Mouse (Mus musculus): Measurements from ENCODE around the gene Rmnd1.
"Not testable (repeated sequence)": the region's sequence is repeated elsewhere in the genome, so short reads cannot be mapped to it uniquely, and the experiment has no call there.

Gene Rmnd1

DNA sequence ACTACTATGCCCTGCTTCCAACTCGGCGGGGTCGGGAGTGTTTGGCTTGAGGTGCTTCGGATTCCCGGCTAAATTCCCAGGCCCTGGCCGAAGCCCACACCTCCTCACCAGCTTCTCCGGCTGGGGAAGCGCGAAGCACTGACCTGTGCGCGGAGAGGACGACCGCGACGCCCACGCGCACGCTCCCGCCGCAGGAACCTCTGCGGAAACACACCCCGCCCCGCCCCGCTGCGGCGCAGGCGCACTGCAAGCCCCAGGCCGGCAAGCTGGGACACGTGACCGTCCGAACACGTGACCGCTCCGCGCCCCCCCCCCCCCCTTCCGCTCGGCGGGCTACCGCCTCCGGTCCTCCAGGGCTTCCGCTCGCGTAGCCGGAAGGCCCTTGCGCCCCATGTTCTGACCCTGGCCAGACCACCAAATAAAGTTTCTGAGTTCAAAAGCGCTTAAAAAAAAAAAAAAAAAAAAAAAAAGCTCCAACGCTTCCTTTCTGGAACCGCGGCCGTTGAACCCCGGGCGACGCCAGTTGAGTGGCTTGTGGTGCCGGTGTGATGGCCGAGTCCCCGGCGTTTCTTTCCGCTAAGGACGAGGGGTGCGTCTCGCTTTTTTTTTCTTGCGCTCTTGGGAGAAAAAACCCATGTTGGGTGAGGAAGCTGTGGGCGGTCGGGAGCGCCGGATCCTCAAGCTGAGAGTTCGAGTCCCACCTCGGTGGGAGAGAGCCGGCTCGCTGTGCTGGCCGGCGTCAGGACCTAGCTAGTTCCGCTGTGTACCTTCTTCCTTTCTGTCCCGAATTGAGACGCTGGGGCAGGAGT is at the start of gene Rmnd1, which contains the start of gene Armt1:
Rmnd1 (minus strand) TSS at position 266 of the 809 bp plus-strand sequence.
Armt1 (plus strand) TSS at position 345 of the 809 bp plus-strand sequence.
- peak; percentile 69 for DNase-seq (ENCODE audit: low read depth)

GRCm38 (mm10) chr10:4481695-4482094 is 49.5 kb upstream of the Rmnd1 start:
- DNase-seq (ENCODE audit: low read depth): no peak

DNA sequence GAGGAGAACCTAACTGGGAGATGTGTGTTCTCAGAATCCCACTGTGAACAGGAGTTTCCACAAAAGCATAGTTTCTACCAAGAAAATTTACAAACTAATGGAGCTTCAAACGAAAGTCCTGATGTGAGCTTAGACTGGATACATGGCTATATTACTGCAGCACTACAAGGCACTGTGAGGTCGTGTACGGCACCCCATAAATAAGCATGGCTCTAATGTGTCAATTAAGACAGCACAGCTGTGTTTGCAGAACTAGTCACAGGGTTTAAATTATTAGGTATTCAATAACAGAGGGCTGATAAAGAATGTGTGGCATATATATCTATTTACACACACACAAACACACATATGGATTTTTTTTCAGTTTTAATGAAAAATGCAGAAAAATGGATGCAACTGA is 48.7 kb upstream of the Rmnd1 start:
- no peak for DNase-seq (ENCODE audit: low read depth)

- DNase-seq (ENCODE audit: low read depth): no peak
These were observed 44.4 kb upstream of the Rmnd1 start for GRCm38 (mm10) chr10:4476604-4477003.

- DNase-seq (ENCODE audit: low read depth): no peak
These were observed 43.2 kb upstream of the Rmnd1 start for GRCm38 (mm10) chr10:4475431-4475830.

DNA sequence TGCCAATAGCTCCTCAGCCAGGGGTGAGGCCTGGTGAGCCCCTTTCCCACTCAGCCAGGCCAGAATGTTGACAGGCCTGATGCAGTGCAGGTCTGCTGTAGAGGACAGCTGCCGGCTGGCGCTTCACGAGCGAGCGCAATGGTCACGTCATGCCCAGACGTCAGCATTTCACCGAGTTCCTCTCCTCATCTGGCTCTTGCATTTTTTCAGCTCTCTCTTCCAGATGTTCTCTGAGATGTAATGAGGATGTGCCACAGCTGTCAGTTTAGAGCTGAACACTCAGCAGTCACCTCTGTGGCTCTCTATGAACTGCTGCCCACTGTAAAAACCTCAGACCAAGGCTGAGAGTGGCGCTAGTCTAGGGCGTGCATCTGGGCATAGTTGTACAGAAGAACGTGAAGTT is 41.4 kb upstream of the Rmnd1 start:
- no peak for DNase-seq (ENCODE audit: low read depth)

DNA sequence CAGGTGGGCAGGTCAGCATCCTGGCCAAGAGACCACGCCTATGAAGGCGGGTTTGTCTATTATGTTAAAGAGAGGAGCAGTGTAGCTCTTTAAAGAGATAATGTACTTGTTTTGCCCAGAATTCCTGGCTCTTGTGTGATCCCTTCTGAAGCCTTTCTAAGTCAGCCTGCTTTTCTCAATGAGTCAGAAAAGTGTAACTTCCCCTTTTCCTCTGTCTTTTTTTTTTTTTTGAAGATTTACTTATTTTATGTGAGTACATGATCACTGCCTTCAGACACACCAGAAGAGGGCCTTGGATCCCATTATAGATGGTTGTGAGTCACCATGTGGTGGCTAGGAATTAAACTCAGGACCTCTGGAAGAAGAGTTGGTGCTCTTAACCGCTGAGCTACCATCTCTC is 37.2 kb upstream of the Rmnd1 start:
- no peak for DNase-seq (ENCODE audit: low read depth)

- no peak for DNase-seq (ENCODE audit: low read depth)
These were observed 33.6 kb upstream of the Rmnd1 start for GRCm38 (mm10) chr10:4465799-4466198.

GRCm38 (mm10) chr10:4460201-4460600 is 28.0 kb upstream of the Rmnd1 start:
- DNase-seq (ENCODE audit: low read depth): no peak

DNA sequence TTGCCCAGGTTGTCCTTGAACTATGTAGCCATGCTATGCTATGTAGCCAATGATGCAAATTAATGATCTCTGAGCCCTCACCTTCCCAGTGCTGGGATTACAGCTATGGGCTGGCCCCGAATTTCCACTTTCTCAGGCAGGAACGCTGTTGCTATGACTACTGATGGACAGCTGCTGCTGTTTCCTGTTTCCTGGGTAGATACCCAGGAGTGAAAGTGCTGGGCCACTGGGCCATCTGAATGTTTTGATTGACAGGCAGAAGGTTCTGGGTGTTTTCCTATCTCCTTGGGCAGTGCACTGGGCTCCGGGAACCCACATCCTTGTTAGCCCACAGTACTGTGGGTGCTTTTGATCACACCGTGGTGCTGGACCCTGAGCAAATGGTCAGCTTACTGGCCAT is 24.2 kb upstream of the Rmnd1 start:
- DNase-seq (ENCODE audit: low read depth): no peak

DNA sequence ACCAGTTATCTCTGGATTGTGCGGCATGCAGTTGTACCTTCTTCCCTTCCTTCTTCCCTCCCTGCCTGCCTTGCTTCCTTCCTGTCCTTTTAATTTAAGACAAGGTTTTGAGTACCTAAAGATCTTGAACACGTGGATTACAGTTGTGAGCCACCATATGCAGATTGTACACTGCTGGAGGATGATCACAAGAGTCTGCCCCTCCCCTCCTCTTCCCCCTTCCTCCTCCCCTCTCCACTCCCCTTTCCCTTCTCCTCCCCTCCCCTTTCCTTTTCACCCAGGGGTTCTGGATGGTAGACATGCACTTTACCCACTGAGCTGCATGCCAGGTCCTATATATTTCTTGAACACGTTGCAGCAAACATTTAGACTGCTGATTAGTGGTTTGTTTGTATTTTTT is 3.2 kb upstream of the Rmnd1 start:
- no peak for DNase-seq (ENCODE audit: low read depth)

DNA sequence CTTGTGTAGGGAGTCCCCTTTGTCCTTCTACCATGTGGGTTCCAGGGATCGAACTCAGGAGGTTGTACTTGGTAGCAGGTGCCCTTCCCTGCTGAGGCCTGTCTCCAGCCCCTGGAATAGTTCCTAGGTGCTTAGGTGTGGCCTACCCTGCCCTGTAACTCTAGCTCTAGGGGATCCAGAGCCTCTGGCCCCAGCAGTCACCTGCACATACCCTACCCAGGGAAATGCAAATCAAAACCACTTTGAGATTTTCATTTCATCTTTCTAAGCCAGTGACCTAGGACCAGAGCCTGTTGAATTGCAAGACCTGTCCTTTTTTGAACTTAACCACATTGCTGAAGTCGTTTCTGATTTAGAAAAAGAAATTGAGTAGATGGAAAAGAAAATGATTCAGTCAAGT is 1.7 kb upstream of the Rmnd1 start:
- DNase-seq (ENCODE audit: low read depth): not testable (repeated sequence)

DNA sequence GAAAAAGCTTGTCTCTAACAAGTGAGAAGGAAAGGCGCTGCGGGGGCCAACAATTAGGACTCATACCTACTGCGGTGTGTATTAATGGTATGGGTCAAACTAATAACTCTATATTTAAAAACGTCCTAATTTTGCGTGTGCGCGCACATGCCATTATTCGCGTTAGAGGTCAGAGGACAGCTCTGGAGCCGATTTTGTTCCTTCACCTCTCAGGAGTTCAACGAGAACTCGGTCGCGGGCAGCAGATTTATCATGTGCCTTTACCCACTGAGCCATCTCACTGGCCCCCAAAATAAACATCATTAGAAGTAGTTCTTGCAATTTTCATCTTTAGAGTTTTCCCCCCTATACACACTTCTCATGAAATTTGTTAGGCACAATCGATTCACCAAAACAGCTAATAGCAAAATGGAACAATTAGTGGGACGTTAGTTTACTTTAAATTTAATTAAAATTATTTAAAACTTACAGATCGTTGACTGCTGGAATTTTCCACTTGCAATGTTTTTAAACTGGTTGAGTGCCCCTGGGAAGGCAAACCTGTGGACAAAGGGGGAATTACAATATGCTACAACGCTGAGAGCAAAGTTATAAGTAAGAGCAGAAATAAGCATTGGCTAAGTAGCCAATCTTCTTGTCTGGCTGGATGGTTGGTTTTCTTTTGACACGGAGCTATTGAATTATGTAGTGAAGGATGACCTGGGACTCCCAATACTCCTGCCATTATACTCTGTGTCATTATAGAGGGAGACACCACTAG is 988 bp upstream of the Rmnd1 start:
- peak; percentile 40 for DNase-seq (ENCODE audit: low read depth)

- DNase-seq (ENCODE audit: low read depth): no peak
These were observed 454 bp downstream of the Rmnd1 start for GRCm38 (mm10) chr10:4431746-4432122.

- no peak for DNase-seq (ENCODE audit: low read depth)
These were observed 1.4 kb downstream of the Rmnd1 start for GRCm38 (mm10) chr10:4430826-4431225.

GRCm38 (mm10) chr10:4430399-4430798 is 1.8 kb downstream of the Rmnd1 start:
- no peak for DNase-seq (ENCODE audit: low read depth)

GRCm38 (mm10) chr10:4425245-4425644 is 6.9 kb downstream of the Rmnd1 start:
- no peak for DNase-seq (ENCODE audit: low read depth)

- no peak for DNase-seq (ENCODE audit: low read depth)
These were observed 25.0 kb downstream of the Rmnd1 start for GRCm38 (mm10) chr10:4407191-4407590.

DNA sequence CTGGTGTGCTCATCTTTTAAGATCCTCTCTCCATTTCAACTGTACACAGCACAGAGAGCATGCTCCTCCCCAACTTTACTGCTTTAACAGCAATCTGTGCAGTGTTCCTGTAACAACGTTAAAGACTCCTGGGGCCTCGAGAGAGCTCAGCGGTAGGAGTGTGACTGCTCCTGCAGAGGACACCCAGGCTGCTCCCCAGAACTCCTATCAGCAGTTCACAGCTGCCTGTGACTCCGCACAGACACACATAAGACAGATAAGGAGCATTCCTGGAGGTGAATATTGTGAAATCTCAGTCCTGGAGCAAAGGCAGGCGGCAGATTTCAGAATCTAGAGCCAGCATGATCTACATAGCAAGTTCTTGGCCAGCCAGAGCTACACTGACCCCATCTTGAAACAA is 26.7 kb downstream of the Rmnd1 start:
- DNase-seq (ENCODE audit: low read depth): no peak

GRCm38 (mm10) chr10:4404895-4405491 is 27.2 kb downstream of the Rmnd1 start:
- DNase-seq (ENCODE audit: low read depth): no peak

DNA sequence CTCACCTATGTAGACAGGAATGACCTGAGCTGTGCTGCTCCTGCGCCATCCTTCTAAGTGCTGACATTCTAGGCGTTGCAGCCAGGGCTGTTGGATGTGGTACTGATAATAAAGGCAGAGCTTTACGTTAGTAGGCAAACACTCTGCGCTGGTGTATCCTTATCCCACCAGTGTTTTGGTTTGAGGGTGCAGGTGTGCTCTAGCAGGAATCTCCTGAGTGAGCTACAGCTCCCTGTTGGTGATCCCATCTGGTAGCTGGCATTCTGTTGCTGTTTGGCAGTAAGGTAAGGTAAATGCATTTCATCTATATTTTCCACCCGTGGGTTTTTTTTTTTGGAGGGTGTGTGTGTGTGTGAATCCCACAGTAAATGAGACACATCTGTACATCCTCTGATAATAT is 34.1 kb downstream of the Rmnd1 start:
- DNase-seq (ENCODE audit: low read depth): no peak

DNA sequence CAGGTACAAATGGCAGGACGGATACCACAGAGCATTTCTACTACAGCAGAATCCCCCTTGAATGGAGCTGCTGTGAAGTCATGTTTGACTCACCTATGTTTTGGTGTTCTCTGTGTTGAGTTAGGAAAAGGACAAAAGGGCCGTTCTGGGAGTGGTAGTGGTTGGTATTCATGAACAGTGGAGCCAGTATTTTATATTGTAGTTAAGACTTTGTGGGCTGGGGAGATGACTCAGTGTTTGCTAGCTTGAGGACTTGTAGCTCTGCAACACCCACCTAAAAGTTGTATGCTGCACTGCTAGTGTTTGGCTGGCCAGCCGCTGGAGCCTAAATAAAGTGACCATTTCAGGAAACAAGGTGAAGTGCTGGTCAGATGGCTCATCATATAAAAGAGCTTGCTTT is 36.9 kb downstream of the Rmnd1 start:
- DNase-seq (ENCODE audit: low read depth): no peak

DNA sequence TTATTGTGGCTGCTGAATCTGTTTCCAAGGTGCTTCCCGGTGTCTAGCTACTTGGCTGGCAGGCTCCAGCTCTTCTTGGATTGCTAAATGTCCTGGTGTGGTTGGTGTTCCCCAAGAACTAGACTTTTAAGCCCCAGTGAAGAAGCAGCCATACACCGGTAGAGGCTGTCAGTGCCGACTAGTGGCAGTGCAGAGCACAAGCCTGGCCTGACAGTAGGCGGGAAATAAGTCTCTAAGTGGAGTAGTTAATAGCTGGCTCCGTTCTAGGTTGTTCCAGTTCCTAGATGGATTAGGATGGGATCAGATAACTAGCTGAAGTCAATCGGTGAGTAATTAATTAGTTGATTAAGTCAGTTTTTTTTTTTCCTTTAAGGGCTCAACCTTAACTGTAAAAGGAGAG is 40.3 kb downstream of the Rmnd1 start:
- no peak for DNase-seq (ENCODE audit: low read depth)
